Mouse (Mus musculus) MEL (cell line): ENCODE data around the gene Cotl1. TPM values are rescaled to one million over a fixed set of nuclear protein-coding genes. Genes with fewer than 3 reads are reported as not detected.

Experiments used
- DNase-seq: peaks from one replicate; pipeline ENCODE4 v3.0.0; 2011; ENCODE audit warnings: low read depth, low spot score
- H3K27ac ChIP-seq: 2 replicates; pipeline ENCODE4 v1.5.1; 2012; ENCODE audit warnings: low read depth, mild to moderate bottlenecking, control low read depth, low read length, moderate library complexity; ENCODE audit not compliant: control insufficient read depth
- H3K27me3 ChIP-seq, 2 experiments: fragments of 150-350 bp in 1 of 2; sonication (generic) in 1 of 2; 2 replicates each; pipeline ENCODE4 v1.6.1; 2012; ENCODE audit warnings: low read length in 2 of 2, mild to moderate bottlenecking in 2 of 2, improper control_type of control experiment in 1 of 2, moderate library complexity in 1 of 2; ENCODE audit not compliant: insufficient read depth in 2 of 2, control insufficient read depth in 1 of 2
- H3K36me3 ChIP-seq, 2 experiments: 2 replicates each; pipeline ENCODE4 v1.6.1; 2012 to 2014; ENCODE audit warnings: low read length in 2 of 2, improper control_type of control experiment in 1 of 2, inconsistent platforms in 1 of 2, mild to moderate bottlenecking in 1 of 2; ENCODE audit not compliant: insufficient read depth in 2 of 2, control insufficient read depth in 1 of 2
- H3K4me1 ChIP-seq, 2 experiments: fragments of 150-350 bp in 1 of 2; sonication (generic) in 1 of 2; 2 replicates each; pipeline ENCODE4 v1.6.1; 2012; ENCODE audit warnings: low read length in 2 of 2, improper control_type of control experiment in 1 of 2, mild to moderate bottlenecking in 1 of 2; ENCODE audit not compliant: insufficient read depth in 2 of 2, control insufficient read depth in 1 of 2
- H3K4me3 ChIP-seq, 2 experiments: fragments of 150-350 bp in 1 of 2; sonication (generic) in 1 of 2; 2 replicates each; pipeline ENCODE4 v1.5.1; 2012; ENCODE audit warnings: low read depth in 2 of 2, low read length in 2 of 2, mild to moderate bottlenecking in 2 of 2, moderate library complexity in 2 of 2, control low read depth in 1 of 2, improper control_type of control experiment in 1 of 2; ENCODE audit not compliant: control insufficient read depth in 1 of 2, insufficient read depth in 1 of 2
- H3K79me2 ChIP-seq: 2 replicates; pipeline ENCODE4 v1.6.1; 2012; ENCODE audit warnings: mild to moderate bottlenecking, low read length, moderate library complexity; ENCODE audit not compliant: control insufficient read depth, poor library complexity, insufficient read depth
- H3K9ac ChIP-seq: 2 replicates; pipeline ENCODE4 v1.6.1; 2012; ENCODE audit warnings: low read depth, mild to moderate bottlenecking, control low read depth, low read length, moderate library complexity; ENCODE audit not compliant: control insufficient read depth, poor library complexity, severe bottlenecking
- H3K9me3 ChIP-seq: fragments of 150-350 bp; sonication (generic); replicated peaks from 2 replicates; pipeline ENCODE4 v1.6.1; 2012; ENCODE audit warnings: mild to moderate bottlenecking, low read length, improper control_type of control experiment, moderate library complexity; ENCODE audit not compliant: insufficient read depth
- CHD1 ChIP-seq: IDR thresholded peaks from 2 replicates; pipeline ENCODE4 v1.6.1; 2012; ENCODE audit warnings: low read depth, mild to moderate bottlenecking, inconsistent platforms, low read length, improper control_type of control experiment
- CHD2 ChIP-seq: IDR thresholded peaks from 2 replicates; pipeline ENCODE4 v1.6.1; 2011; ENCODE audit warnings: low read length, improper control_type of control experiment
- CTCF ChIP-seq, 3 experiments: IDR thresholded peaks in 2 of 3; conservative IDR thresholded peaks in 1 of 3; 2 replicates each; pipeline ENCODE4 v1.5.1; 2011 to 2012; ENCODE audit warnings: low read length in 3 of 3, low read depth in 2 of 3, mild to moderate bottlenecking in 2 of 3, improper control_type of control experiment in 1 of 3, inconsistent platforms in 1 of 3, mixed read lengths in 1 of 3, moderate library complexity in 1 of 3; ENCODE audit not compliant: control insufficient read depth in 1 of 3, insufficient read depth in 1 of 3, poor library complexity in 1 of 3, severe bottlenecking in 1 of 3
- E2F4 ChIP-seq: IDR thresholded peaks from 2 replicates; pipeline ENCODE4 v1.6.1; 2011; ENCODE audit warnings: low read depth, low read length, improper control_type of control experiment, borderline replicate concordance
- ELF1 ChIP-seq: IDR thresholded peaks from 2 replicates; pipeline ENCODE4 v1.6.1; 2014; ENCODE audit warnings: low read depth, mild to moderate bottlenecking, inconsistent platforms, low read length, improper control_type of control experiment, moderate library complexity
- ETS1 ChIP-seq: IDR thresholded peaks from 2 replicates; pipeline ENCODE4 v1.6.1; 2012; ENCODE audit warnings: low read depth, mild to moderate bottlenecking, inconsistent platforms, low read length, improper control_type of control experiment, moderate library complexity
- MAFK ChIP-seq: IDR thresholded peaks from 2 replicates; pipeline ENCODE4 v1.6.1; 2011; ENCODE audit warnings: low read depth, mild to moderate bottlenecking, low read length, improper control_type of control experiment, borderline replicate concordance
- MAX ChIP-seq: IDR thresholded peaks from 2 replicates; pipeline ENCODE4 v1.6.1; 2011; ENCODE audit warnings: low read length, improper control_type of control experiment
- MEF2A ChIP-seq: IDR thresholded peaks from 2 replicates; pipeline ENCODE4 v1.6.1; 2014; ENCODE audit warnings: low read depth, mild to moderate bottlenecking, inconsistent platforms, low read length, improper control_type of control experiment; ENCODE audit not compliant: poor library complexity, insufficient replicate concordance, severe bottlenecking; ENCODE audit errors: extremely low read depth
- MXI1 ChIP-seq: IDR thresholded peaks from 2 replicates; pipeline ENCODE4 v1.6.1; 2011; ENCODE audit warnings: mild to moderate bottlenecking, low read depth, low read length, improper control_type of control experiment
- MYB ChIP-seq: IDR thresholded peaks from 2 replicates; pipeline ENCODE4 v1.6.1; 2011; ENCODE audit warnings: mild to moderate bottlenecking, low read depth, low read length, improper control_type of control experiment
- NRF1 ChIP-seq: IDR thresholded peaks from 2 replicates; pipeline ENCODE4 v1.6.1; 2014; ENCODE audit warnings: low read depth, mild to moderate bottlenecking, inconsistent platforms, low read length, improper control_type of control experiment, moderate library complexity; ENCODE audit not compliant: poor library complexity, insufficient read depth, severe bottlenecking
- POLR2A ChIP-seq, 2 experiments: IDR thresholded peaks; 2 replicates each; pipeline ENCODE4 v1.6.1; 2011 to 2012; ENCODE audit warnings: low read length in 2 of 2, mild to moderate bottlenecking in 2 of 2, control low read depth in 1 of 2, improper control_type of control experiment in 1 of 2, low read depth in 1 of 2, moderate library complexity in 1 of 2; ENCODE audit not compliant: control insufficient read depth in 1 of 2, insufficient read depth in 1 of 2, poor library complexity in 1 of 2
- POLR2AphosphoS2 ChIP-seq: IDR thresholded peaks from 2 replicates; pipeline ENCODE4 v1.6.1; 2011; ENCODE audit warnings: low read length, improper control_type of control experiment
- POLR2AphosphoS5 ChIP-seq: IDR thresholded peaks from 2 replicates; pipeline ENCODE4 v1.6.1; 2012; ENCODE audit warnings: low read depth, borderline replicate concordance, mild to moderate bottlenecking, inconsistent platforms, low read length, moderate library complexity, mixed read lengths
- RAD21 ChIP-seq: IDR thresholded peaks from 2 replicates; pipeline ENCODE4 v1.6.1; 2011; ENCODE audit warnings: mild to moderate bottlenecking, low read depth, low read length, improper control_type of control experiment
- USF1 ChIP-seq: IDR thresholded peaks from 2 replicates; pipeline ENCODE4 v1.6.1; 2014; ENCODE audit warnings: low read depth, mild to moderate bottlenecking, inconsistent platforms, low read length, improper control_type of control experiment, moderate library complexity
- USF2 ChIP-seq, 2 experiments: IDR thresholded peaks; 2 replicates each; pipeline ENCODE4 v1.6.1; 2011 to 2012; ENCODE audit warnings: improper control_type of control experiment in 2 of 2, low read length in 2 of 2, borderline replicate concordance in 1 of 2, inconsistent platforms in 1 of 2, low read depth in 1 of 2, mild to moderate bottlenecking in 1 of 2; ENCODE audit not compliant: insufficient read depth in 1 of 2
- ZKSCAN1 ChIP-seq: IDR thresholded peaks from 2 replicates; pipeline ENCODE4 v1.6.1; 2012; ENCODE audit warnings: low read depth, mild to moderate bottlenecking, inconsistent platforms, low read length, improper control_type of control experiment, moderate library complexity
- ZNF384 ChIP-seq: IDR thresholded peaks from 2 replicates; pipeline ENCODE4 v1.6.1; 2012; ENCODE audit warnings: low read depth, mild to moderate bottlenecking, inconsistent platforms, low read length, improper control_type of control experiment
- polyA plus RNA-seq, 2 experiments: library from polyadenylated mRNA; stranded (reverse) in 1 of 2; unstranded in 1 of 2; fragments of >175 nt in 1 of 2; fragments of >200 nt in 1 of 2; gene quantifications; 2 replicates each; pipeline versions ENCODE4 v1.2.1 to v1.2.4; 2012; ENCODE audit warnings: low replicate concordance in 2 of 2, low read depth in 1 of 2; ENCODE audit not compliant: insufficient read length in 2 of 2, insufficient read depth in 1 of 2, missing spikeins in 1 of 2
- total RNA-seq: library from RNA; depleted of rRNA; stranded (reverse); fragments of 300-350 nt; gene quantifications from 2 replicates; pipeline ENCODE4 v1.2.3, GENCODE M21; 2012

Cotl1 gene
- total and polyA plus RNA-seq, 3 experiments = 70.3 to 114 TPM; not detected in 1

DNA sequence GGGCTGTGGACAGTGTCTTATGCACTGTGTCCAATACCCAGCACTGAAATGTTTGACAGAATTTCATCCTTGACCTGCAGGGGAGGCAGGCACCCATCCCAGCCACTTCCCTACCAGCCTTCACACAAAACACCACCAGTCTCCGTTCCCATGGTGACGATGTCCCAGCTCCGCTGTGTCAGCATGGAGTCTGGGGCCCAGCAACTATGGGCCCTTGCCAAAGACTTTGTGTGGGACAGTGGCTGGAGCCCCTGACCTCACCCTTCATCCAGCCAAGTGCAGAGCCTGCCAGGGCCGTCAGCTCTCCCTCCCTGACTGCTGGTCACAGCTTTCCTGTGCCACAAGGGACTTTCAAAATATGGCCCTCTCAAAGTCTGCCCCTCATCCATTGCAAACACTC, 16.2 kb downstream of the Cotl1 start:
- H3K9me3 ChIP-seq = no peaks in the 10 kb centered on the region
- peaks cover 0 to 32% of the 10 kb centered on the region in 2 experiments; a peak in 2 of 4 replicates for H3K36me3 ChIP-seq
- H3K4me3 ChIP-seq = no peak overlapping the region
- TF ChIP-seq MXI1 = no peak
- TF ChIP-seq POLR2AphosphoS2 = no peak
- TF ChIP-seq POLR2AphosphoS5 = no peak
- TF ChIP-seq CHD1 = no peak
- TF ChIP-seq USF2 (IDR thresholded peaks at IDR 0.05; ENCODE audit: borderline replicate concordance in 1 of 2, insufficient read depth in 1 of 2, low read depth in 1 of 2, low read length in 2 of 2) = no peak
- TF ChIP-seq MAX = no peak
- TF ChIP-seq MYB = no peak
- TF ChIP-seq MAFK = no peak
- TF ChIP-seq ETS1 = no peak
- no peak for TF ChIP-seq CHD2
- no peak for TF ChIP-seq ELF1
- TF ChIP-seq USF1 = no peak
- TF ChIP-seq ZKSCAN1 = no peak
- no peak for TF ChIP-seq POLR2A (IDR thresholded peaks at IDR 0.05; ENCODE audit: control insufficient read depth in 1 of 2, insufficient read depth in 1 of 2, low read depth in 1 of 2, low read length in 2 of 2, poor library complexity in 1 of 2)
- no peak for TF ChIP-seq RAD21
- no peak for TF ChIP-seq E2F4
- TF ChIP-seq MEF2A = no peak
- TF ChIP-seq NRF1 = no peak
- TF ChIP-seq ZNF384 = no peak
- no peak for TF ChIP-seq CTCF (IDR thresholded peaks at IDR 0.05 in 2 of 3, conservative IDR thresholded peaks at IDR 0.05 in 1 of 3; ENCODE audit: control insufficient read depth in 1 of 3, insufficient read depth in 1 of 3, low read depth in 2 of 3, low read length in 3 of 3, poor library complexity in 1 of 3, severe bottlenecking in 1 of 3)
- no peak overlapping the region for H3K27ac ChIP-seq
- no peaks in the 10 kb centered on the region for H3K79me2 ChIP-seq
- no peak overlapping the region for H3K9ac ChIP-seq
- no peaks in the 10 kb centered on the region for H3K27me3 ChIP-seq
- no peak for DNase-seq
- peaks cover 30 to 42% of the 10 kb centered on the region in 2 experiments for H3K4me1 ChIP-seq

DNA sequence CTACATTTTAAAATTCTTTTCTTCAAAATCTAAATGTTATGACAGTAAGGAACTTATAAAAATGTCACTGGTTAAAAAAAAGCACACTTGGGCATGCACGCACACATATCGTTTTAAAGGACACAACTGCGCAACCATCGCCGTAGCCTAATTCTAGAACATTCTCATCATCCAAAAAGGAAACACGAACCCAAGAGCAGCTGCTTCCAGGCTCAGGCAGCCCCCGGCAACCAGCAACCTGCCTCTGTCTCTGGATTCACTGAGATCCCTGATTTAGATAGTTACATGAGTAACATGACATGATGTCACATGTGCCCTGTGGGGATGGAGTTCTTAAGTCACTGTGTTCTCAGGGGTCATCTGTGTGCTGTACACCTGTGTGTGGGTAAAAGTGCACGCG, 17.1 kb downstream of the Cotl1 start:
- no peak for DNase-seq

More for the DNA sequence above, 17.1 kb downstream of the Cotl1 start:
- Histone ChIP-seq H3K4me3 (no peak overlapping the region), H3K9me3 (no peaks in the 10 kb centered on the region), H3K9ac (no peak overlapping the region), H3K36me3 (peaks cover 0 to 26% of the 10 kb centered on the region in 2 experiments; a peak in 2 of 4 replicates), H3K27ac (no peak overlapping the region)
- no peak for TF ChIP-seq ETS1
- TF ChIP-seq, all 39 proteins: peak for 0
- no peaks in the 10 kb centered on the region for H3K27me3 ChIP-seq
- H3K4me1 ChIP-seq = peaks cover 26 to 35% of the 10 kb centered on the region in 2 experiments
- no peaks in the 10 kb centered on the region for H3K79me2 ChIP-seq
